Mouse (Mus musculus): ENCODE measurements around the gene 4930519P11Rik. TPM values are rescaled to one million over a fixed set of nuclear protein-coding genes. Genes with fewer than 3 reads are reported as not detected.

Gene 4930519P11Rik
- polyA plus RNA-seq, 1 experiment from 2014 or later = 0.26 TPM

GRCm38 (mm10) chr2:154571976-154572375, 41.3 kb downstream of the 4930519P11Rik start:
- no peak for ATAC-seq
- H3K4me3 ChIP-seq (ENCODE audit: low read depth, low read length) = no peak overlapping the region
- 67% methylated on average over 8 of the region's 8 CpGs for WGBS
- no peaks in the 10 kb centered on the region for H3K36me3 ChIP-seq (ENCODE audit: control insufficient read depth, insufficient read depth)
- H3K9ac ChIP-seq (ENCODE audit: low read depth, low read length) = no peak overlapping the region
- no peaks in the 10 kb centered on the region for H3K27me3 ChIP-seq (replicated peaks; ENCODE audit: control insufficient read depth, insufficient read depth, low read length)
- H3K9me3 ChIP-seq (ENCODE audit: control insufficient read depth) = no peaks in the 10 kb centered on the region
- no peak overlapping the region for H3K4me2 ChIP-seq (replicated peaks; ENCODE audit: low read depth)
- no peak for TF ChIP-seq CTCF (IDR thresholded peaks at IDR 0.05; ENCODE audit: low read depth)
- H3K27ac ChIP-seq (ENCODE audit: low read depth, low read length) = no peak overlapping the region
- H3K4me1 ChIP-seq (replicated peaks; ENCODE audit: control insufficient read depth, insufficient read depth, low read length) = no peaks in the 10 kb centered on the region

DNA sequence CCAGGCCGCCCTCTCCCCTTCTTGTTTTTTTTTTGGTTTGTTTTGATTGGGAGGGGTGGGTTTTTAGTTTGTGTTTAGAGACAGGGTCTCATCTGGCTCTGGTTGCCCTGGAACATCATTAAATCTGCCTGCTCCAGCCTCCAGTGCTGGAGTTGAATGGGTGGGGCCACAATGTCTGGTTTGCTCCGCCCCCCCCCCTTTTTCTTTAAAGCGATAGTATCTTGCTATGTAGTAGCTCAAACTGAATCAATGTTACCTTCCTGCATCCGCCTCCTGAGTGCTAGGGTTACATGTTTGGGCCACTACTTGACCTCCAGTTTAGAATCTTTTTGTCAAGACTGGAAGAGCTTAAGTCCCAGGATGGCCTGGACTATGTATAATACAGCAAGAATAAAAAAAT, 42.0 kb downstream of the 4930519P11Rik start:
- ATAC-seq = no peak
- WGBS = 83% methylated on average over 4 of the region's 4 CpGs
- H3K36me3 ChIP-seq (ENCODE audit: control insufficient read depth, insufficient read depth) = no peaks in the 10 kb centered on the region
- H3K27ac ChIP-seq (ENCODE audit: low read depth, low read length) = no peak overlapping the region
- H3K27me3 ChIP-seq (replicated peaks; ENCODE audit: control insufficient read depth, insufficient read depth, low read length) = no peaks in the 10 kb centered on the region
- no peaks in the 10 kb centered on the region for H3K4me1 ChIP-seq (replicated peaks; ENCODE audit: control insufficient read depth, insufficient read depth, low read length)
- TF ChIP-seq CTCF (IDR thresholded peaks at IDR 0.05; ENCODE audit: low read depth) = no peak
- no peak overlapping the region for H3K9ac ChIP-seq (ENCODE audit: low read depth, low read length)
- H3K4me3 ChIP-seq (ENCODE audit: low read depth, low read length) = no peak overlapping the region
- H3K4me2 ChIP-seq (replicated peaks; ENCODE audit: low read depth) = no peak overlapping the region
- no peaks in the 10 kb centered on the region for H3K9me3 ChIP-seq (ENCODE audit: control insufficient read depth)

DNA sequence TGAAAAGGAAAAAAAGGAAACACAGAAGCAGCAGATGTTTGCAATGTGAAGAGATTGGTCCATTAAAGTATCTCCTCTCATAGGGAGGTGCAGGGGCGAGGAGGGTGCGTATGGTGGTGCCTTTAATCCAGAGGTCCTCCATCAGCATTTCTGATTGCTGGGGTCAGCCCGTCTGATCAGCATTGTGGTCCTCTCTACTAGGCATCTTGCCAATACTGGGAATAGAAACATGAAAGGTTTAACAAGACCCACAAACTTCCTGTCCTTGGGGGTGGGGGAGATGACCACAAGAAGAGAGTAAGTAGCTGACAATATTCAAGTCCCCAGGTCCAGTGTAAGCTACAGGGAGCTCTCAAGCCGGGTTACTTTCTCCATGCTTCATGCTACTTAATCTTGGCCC, 42.6 kb downstream of the 4930519P11Rik start:
- no peak overlapping the region; the same call in 1 of the 2 replicates for H3K4me3 ChIP-seq (ENCODE audit: low read depth, low read length)
- H3K27me3 ChIP-seq (replicated peaks; ENCODE audit: control insufficient read depth, insufficient read depth, low read length) = no peaks in the 10 kb centered on the region
- H3K4me1 ChIP-seq (replicated peaks; ENCODE audit: control insufficient read depth, insufficient read depth, low read length) = no peaks in the 10 kb centered on the region
- ATAC-seq = no peak
- H3K9me3 ChIP-seq (ENCODE audit: control insufficient read depth) = no peaks in the 10 kb centered on the region
- TF ChIP-seq CTCF (IDR thresholded peaks at IDR 0.05; ENCODE audit: low read depth) = no peak
- H3K9ac ChIP-seq (ENCODE audit: low read depth, low read length) = no peak overlapping the region
- no peak overlapping the region for H3K27ac ChIP-seq (ENCODE audit: low read depth, low read length)
- H3K4me2 ChIP-seq (replicated peaks; ENCODE audit: low read depth) = peak overlapping the region; percentile 89; the same call in 1 of the 2 replicates
- WGBS = 62% methylated on average over 4 of the region's 4 CpGs
- H3K36me3 ChIP-seq (ENCODE audit: control insufficient read depth, insufficient read depth) = no peaks in the 10 kb centered on the region

- Histone ChIP-seq H3K4me1 (replicated peaks; ENCODE audit: control insufficient read depth, insufficient read depth, low read length) (no peaks in the 10 kb centered on the region), H3K36me3 (ENCODE audit: control insufficient read depth, insufficient read depth) (no peaks in the 10 kb centered on the region), H3K4me3 (ENCODE audit: low read depth, low read length) (peak within 1 kb of the TSS; percentile 85), H3K9ac (ENCODE audit: low read depth, low read length) (peak within 1 kb of the TSS; percentile 55), H3K9me3 (ENCODE audit: control insufficient read depth) (no peaks in the 10 kb centered on the region), H3K27ac (ENCODE audit: low read depth, low read length) (peak within 1 kb of the TSS; percentile 74), H3K4me2 (replicated peaks; ENCODE audit: low read depth) (peak within 1 kb of the TSS; percentile 89), H3K27me3 (replicated peaks; ENCODE audit: control insufficient read depth, insufficient read depth, low read length) (no peaks in the 10 kb centered on the region)
- WGBS = 0% methylated on average over 38 of the region's 44 CpGs
- TF ChIP-seq CTCF (IDR thresholded peaks at IDR 0.05; ENCODE audit: low read depth) = peak; percentile 43; the same call in 1 of the 2 replicates
- ATAC-seq = peak; percentile 97
Observed at GRCm38 (mm10) chr2:154569836-154570286, 43.4 kb downstream of the 4930519P11Rik start, which contains the start of gene E2f1. E2f1 (minus strand) TSS chr2:154569892.

- H3K27ac ChIP-seq (ENCODE audit: low read depth, low read length) = peak overlapping the region; percentile 74
- H3K9ac ChIP-seq (ENCODE audit: low read depth, low read length) = peak overlapping the region; percentile 55
- under 1% methylated on average over 70 of the region's 70 CpGs for WGBS
- peak overlapping the region; percentile 85 for H3K4me3 ChIP-seq (ENCODE audit: low read depth, low read length)
- no peak for TF ChIP-seq CTCF (IDR thresholded peaks at IDR 0.05; ENCODE audit: low read depth)
- H3K9me3 ChIP-seq (ENCODE audit: control insufficient read depth) = no peaks in the 10 kb centered on the region
- peak; percentile 70 for ATAC-seq
- no peaks in the 10 kb centered on the region for H3K4me1 ChIP-seq (replicated peaks; ENCODE audit: control insufficient read depth, insufficient read depth, low read length)
- H3K27me3 ChIP-seq (replicated peaks; ENCODE audit: control insufficient read depth, insufficient read depth, low read length) = no peaks in the 10 kb centered on the region
- H3K36me3 ChIP-seq (ENCODE audit: control insufficient read depth, insufficient read depth) = 0 out of 2 replicates have a peak, but pooled peaks cover under 1% of the 10 kb centered on the region
- H3K4me2 ChIP-seq (replicated peaks; ENCODE audit: low read depth) = peak overlapping the region; percentile 89
Observed at GRCm38 (mm10) chr2:154569071-154569748, 44.0 kb downstream of the 4930519P11Rik start.

DNA sequence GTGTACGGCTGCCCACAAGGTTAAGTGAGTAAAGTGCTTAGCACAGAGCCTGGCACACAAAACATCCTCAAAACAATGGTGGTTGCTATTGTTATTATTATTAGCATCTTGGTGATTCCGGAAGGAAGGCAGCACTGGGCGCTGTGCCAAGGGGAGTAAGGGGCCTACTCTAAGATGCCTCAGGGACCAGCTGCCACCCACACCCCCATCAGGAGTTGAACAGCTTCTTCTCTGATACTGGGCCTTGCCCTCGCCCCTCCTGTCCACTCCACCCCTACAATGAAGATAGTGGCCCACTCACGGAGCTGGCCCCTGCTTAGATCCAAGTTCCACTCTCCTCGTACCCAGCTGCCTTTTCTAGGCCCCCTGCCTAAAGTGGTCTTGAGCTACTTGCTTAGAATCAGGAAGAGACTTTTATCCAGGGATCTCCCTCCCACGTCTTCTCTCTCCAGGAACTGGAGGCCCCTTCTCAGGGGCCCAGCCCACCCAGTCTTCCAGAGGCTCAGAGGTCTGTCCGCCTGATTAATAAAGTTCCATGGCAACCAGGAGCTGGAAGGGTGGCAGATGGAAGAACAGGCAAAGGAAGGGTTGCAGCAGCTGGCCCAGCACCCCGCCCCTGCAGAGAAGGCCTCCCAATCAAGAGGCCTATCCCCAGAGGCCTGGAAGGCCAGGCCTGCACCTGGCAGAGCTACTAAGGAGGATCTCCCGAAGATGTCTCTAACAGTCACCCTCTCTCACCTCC, 44.7 kb downstream of the 4930519P11Rik start:
- peak overlapping the region; percentile 85 for H3K4me3 ChIP-seq (ENCODE audit: low read depth, low read length)
- 13% methylated on average over 10 of the region's 10 CpGs for WGBS
- H3K36me3 ChIP-seq (ENCODE audit: control insufficient read depth, insufficient read depth) = peaks cover 7% of the 10 kb centered on the region; the same call in 1 of the 2 replicates
- H3K9ac ChIP-seq (ENCODE audit: low read depth, low read length) = peak overlapping the region; percentile 55
- 0 out of 2 replicates have a peak, but pooled peaks have one; percentile 11 for ATAC-seq
- H3K4me2 ChIP-seq (replicated peaks; ENCODE audit: low read depth) = peak overlapping the region; percentile 89
- H3K4me1 ChIP-seq (replicated peaks; ENCODE audit: control insufficient read depth, insufficient read depth, low read length) = no peaks in the 10 kb centered on the region
- H3K9me3 ChIP-seq (ENCODE audit: control insufficient read depth) = no peaks in the 10 kb centered on the region
- no peak for TF ChIP-seq CTCF (IDR thresholded peaks at IDR 0.05; ENCODE audit: low read depth)
- no peaks in the 10 kb centered on the region for H3K27me3 ChIP-seq (replicated peaks; ENCODE audit: control insufficient read depth, insufficient read depth, low read length)
- peak overlapping the region; percentile 50 for H3K27ac ChIP-seq (ENCODE audit: low read depth, low read length)
